Mouse (Mus musculus) lung, postnatal 0 days (tissue): ENCODE measurements around the gene Elmo1.

Experiments used
- CTCF ChIP-seq: IDR thresholded peaks from 2 replicates; pipeline ENCODE4 v1.5.1; 2016; ENCODE audit warnings: antibody characterized with exemption, mild to moderate bottlenecking
- EP300 ChIP-seq: IDR thresholded peaks from 2 replicates; pipeline ENCODE4 v1.6.1; 2016; ENCODE audit warnings: antibody characterized with exemption, mild to moderate bottlenecking, control low read depth

- TF ChIP-seq CTCF (no peak), EP300 (no peak)
Observed at GRCm38 (mm10) chr13:20416691-20417660, 326.6 kb downstream of the Elmo1 start.
